16 mouse cellular contexts compared by ENCODE assay signal in the genomic region with DNA sequence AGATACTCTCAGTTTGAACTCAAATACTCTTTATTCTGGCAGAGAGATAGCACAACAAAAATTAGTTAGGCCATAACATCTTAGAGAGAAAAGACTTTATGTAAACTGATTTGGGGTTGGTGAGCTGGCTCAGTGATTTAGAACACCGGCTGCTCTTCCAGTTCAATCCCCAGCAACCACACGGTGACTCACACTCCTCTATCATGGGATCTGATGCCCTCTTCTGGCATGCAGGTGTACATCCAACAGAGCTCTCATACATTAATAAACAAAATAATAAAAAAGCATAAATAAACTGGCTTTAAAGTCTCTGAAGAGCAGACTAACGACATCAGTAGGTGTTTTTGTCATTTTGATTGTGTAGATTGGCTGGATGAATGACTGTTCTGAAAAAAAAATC. TPM values are rescaled to one million over a fixed set of nuclear protein-coding genes. Genes with fewer than 3 reads are reported as not detected.
DNase-seq lines count a peak whose midpoint lies in the region; ATAC-seq and TF ChIP-seq lines count a peak whose summit lies in the region.
"Had no signal": no experiment of that assay in that cellular context is flagged by ENCODE, and none has a peak within 500 bp of the region (broad histone marks: within the 10 kb centered on the region; RNA-seq: fewer than 3 reads in every experiment).

No protein-coding gene starts in this region.

- H3K4me1 ChIP-seq in intestine, postnatal 0 days (replicated peaks; ENCODE audit: control insufficient read depth, insufficient read depth, low read length), result no peaks in the 10 kb centered on the region
- H3K4me1 ChIP-seq in intestine, embryonic 15.5 days (replicated peaks), result no peaks in the 10 kb centered on the region
- H3K4me1 ChIP-seq in liver, postnatal 0 days (ENCODE audit: insufficient read depth), result no peaks in the 10 kb centered on the region
- H3K4me1 ChIP-seq in liver, embryonic 11.5 days (replicated peaks; ENCODE audit: control insufficient read depth, insufficient read depth, low read length), result no peaks in the 10 kb centered on the region
- H3K4me1 ChIP-seq in stomach, postnatal 0 days (replicated peaks; ENCODE audit: control insufficient read depth, insufficient read depth), result no peaks in the 10 kb centered on the region
- H3K4me1 ChIP-seq: forebrain, embryonic 15.5 days; kidney, embryonic 15.5 days; lung, embryonic 15.5 days had no signal

- WGBS in intestine, postnatal 0 days, result 44% methylated on average over 3 of the region's 3 CpGs
- 47% methylated on average over 3 of the region's 3 CpGs for WGBS in intestine, embryonic 15.5 days
- 35% methylated on average over 3 of the region's 3 CpGs for WGBS in liver, postnatal 0 days (ENCODE audit: insufficient replicate concordance)
- WGBS in liver, embryonic 11.5 days, result 53% methylated on average over 3 of the region's 3 CpGs
- WGBS in stomach, postnatal 0 days, result 50% methylated on average over 3 of the region's 3 CpGs

- H3K27me3 ChIP-seq in intestine, postnatal 0 days (replicated peaks; ENCODE audit: control insufficient read depth, insufficient read depth, low read length), result no peaks in the 10 kb centered on the region
- no peaks in the 10 kb centered on the region for H3K27me3 ChIP-seq in intestine, embryonic 15.5 days (replicated peaks)
- no peaks in the 10 kb centered on the region for H3K27me3 ChIP-seq in liver, postnatal 0 days (ENCODE audit: insufficient read depth, low read length)
- no peaks in the 10 kb centered on the region for H3K27me3 ChIP-seq in liver, embryonic 11.5 days (replicated peaks; ENCODE audit: control insufficient read depth, insufficient read depth, low read length)
- no peaks in the 10 kb centered on the region for H3K27me3 ChIP-seq in stomach, postnatal 0 days (ENCODE audit: control insufficient read depth, insufficient read depth, low read length)
- H3K27me3 ChIP-seq: forebrain, embryonic 15.5 days; kidney, embryonic 15.5 days; lung, embryonic 15.5 days had no signal

- DNase-seq in liver, postnatal 0 days, result no peak
- no peak for DNase-seq in liver, embryonic 11.5 days (ENCODE audit: low spot score)
- peak; percentile 45 for DNase-seq in NIH3T3 (ENCODE audit: low read depth)
- DNase-seq in stomach, postnatal 0 days (ENCODE audit: low spot score), result no peak
- no peak for DNase-seq in heart, adult 8-10 months (ENCODE audit: low spot score)
- DNase-seq: cerebellum, adult 2 months; layer of hippocampus, adult 9-11 months; midbrain, embryonic 14.5 days; retina, postnatal 1 day; thymus, adult 18-20 months had no signal

- no peak for ATAC-seq in intestine, postnatal 0 days
- ATAC-seq in intestine, embryonic 15.5 days, result no peak
- ATAC-seq in liver, postnatal 0 days, result no peak
- no peak for ATAC-seq in liver, embryonic 11.5 days (replicated peaks; ENCODE audit: low FRiP score)
- ATAC-seq in stomach, postnatal 0 days (ENCODE audit: low FRiP score, low TSS enrichment), result no peak
- ATAC-seq: CD4-positive, CD25-positive, alpha-beta regulatory T cell, adult 4 months; forebrain, embryonic 15.5 days had no signal

- no peaks in the 10 kb centered on the region for H3K9me3 ChIP-seq in intestine, postnatal 0 days (ENCODE audit: control insufficient read depth)
- no peaks in the 10 kb centered on the region for H3K9me3 ChIP-seq in intestine, embryonic 15.5 days
- no peaks in the 10 kb centered on the region for H3K9me3 ChIP-seq in liver, postnatal 0 days (ENCODE audit: low read length)
- H3K9me3 ChIP-seq in liver, embryonic 11.5 days (ENCODE audit: control insufficient read depth, low read length), result no peaks in the 10 kb centered on the region
- no peaks in the 10 kb centered on the region for H3K9me3 ChIP-seq in stomach, postnatal 0 days (ENCODE audit: control insufficient read depth, low read length)
- H3K9me3 ChIP-seq: forebrain, embryonic 15.5 days; kidney, embryonic 15.5 days; lung, embryonic 15.5 days had no signal

- no peak overlapping the region for H3K27ac ChIP-seq in intestine, postnatal 0 days (ENCODE audit: low read depth, low read length)
- no peak overlapping the region for H3K27ac ChIP-seq in intestine, embryonic 15.5 days
- no peak overlapping the region for H3K27ac ChIP-seq in liver, postnatal 0 days (ENCODE audit: low read depth)
- H3K27ac ChIP-seq in liver, embryonic 11.5 days (ENCODE audit: low read depth, low read length), result no peak overlapping the region
- no peak overlapping the region for H3K27ac ChIP-seq in stomach, postnatal 0 days (replicated peaks)
- H3K27ac ChIP-seq: forebrain, embryonic 15.5 days; kidney, embryonic 15.5 days; lung, embryonic 15.5 days had no signal

- H3K4me2 ChIP-seq in intestine, postnatal 0 days (replicated peaks; ENCODE audit: low read depth), result no peak overlapping the region
- H3K4me2 ChIP-seq in intestine, embryonic 15.5 days (replicated peaks), result no peak overlapping the region
- no peak overlapping the region for H3K4me2 ChIP-seq in liver, postnatal 0 days (ENCODE audit: low read depth, low read length)
- H3K4me2 ChIP-seq in liver, embryonic 11.5 days, result no peak overlapping the region
- H3K4me2 ChIP-seq in stomach, postnatal 0 days (replicated peaks; ENCODE audit: low read depth), result no peak overlapping the region
- H3K4me2 ChIP-seq: forebrain, embryonic 15.5 days; kidney, embryonic 15.5 days; lung, embryonic 15.5 days had no signal

- no peak for TF ChIP-seq EP300 in liver, postnatal 0 days (IDR thresholded peaks at IDR 0.05; ENCODE audit: low read depth)
- TF ChIP-seq EP300 in stomach, postnatal 0 days (optimal IDR thresholded peaks at IDR 0.05), result no peak

- no peaks in the 10 kb centered on the region for H3K36me3 ChIP-seq in intestine, postnatal 0 days (ENCODE audit: control insufficient read depth, insufficient read depth)
- no peaks in the 10 kb centered on the region for H3K36me3 ChIP-seq in intestine, embryonic 15.5 days
- H3K36me3 ChIP-seq in liver, postnatal 0 days (replicated peaks; ENCODE audit: insufficient read depth, low read length), result no peaks in the 10 kb centered on the region
- no peaks in the 10 kb centered on the region for H3K36me3 ChIP-seq in liver, embryonic 11.5 days (ENCODE audit: control insufficient read depth, insufficient read depth, low read length)
- H3K36me3 ChIP-seq in stomach, postnatal 0 days (ENCODE audit: control insufficient read depth, insufficient read depth, low read length), result no peaks in the 10 kb centered on the region

- H3K9ac ChIP-seq in intestine, postnatal 0 days (ENCODE audit: low read depth, low read length), result no peak overlapping the region
- H3K9ac ChIP-seq in intestine, embryonic 15.5 days, result no peak overlapping the region
- no peak overlapping the region for H3K9ac ChIP-seq in liver, postnatal 0 days (replicated peaks)
- no peak overlapping the region for H3K9ac ChIP-seq in liver, embryonic 11.5 days (ENCODE audit: low read depth, low read length)
- no peak overlapping the region for H3K9ac ChIP-seq in stomach, postnatal 0 days (ENCODE audit: low read length)
- H3K9ac ChIP-seq: forebrain, embryonic 15.5 days; kidney, embryonic 15.5 days; lung, embryonic 15.5 days had no signal

- no peak overlapping the region for H3K4me3 ChIP-seq in intestine, postnatal 0 days (ENCODE audit: low read depth, low read length)
- no peak overlapping the region for H3K4me3 ChIP-seq in intestine, embryonic 15.5 days (replicated peaks)
- H3K4me3 ChIP-seq in liver, postnatal 0 days (ENCODE audit: low read depth, low read length), result no peak overlapping the region
- no peak overlapping the region for H3K4me3 ChIP-seq in liver, embryonic 11.5 days (ENCODE audit: low read depth, low read length)
- H3K4me3 ChIP-seq in stomach, postnatal 0 days (ENCODE audit: low read depth, low read length), result no peak overlapping the region
- H3K4me3 ChIP-seq: forebrain, embryonic 15.5 days; kidney, embryonic 15.5 days; lung, embryonic 15.5 days had no signal

- peak; percentile 48 for TF ChIP-seq CTCF in intestine, postnatal 0 days (IDR thresholded peaks at IDR 0.05; ENCODE audit: low read depth)
- peak; percentile 22; the same call in 1 of the 2 replicates for TF ChIP-seq CTCF in liver, postnatal 0 days (IDR thresholded peaks at IDR 0.05; ENCODE audit: low read depth)
- TF ChIP-seq CTCF in stomach, postnatal 0 days (IDR thresholded peaks at IDR 0.05; ENCODE audit: low read depth), result peak; percentile 42; the same call in 1 of the 2 replicates

RNA-seq across cellular contexts. Expression of a gene that starts 21.8 kb away (rescaled TPM):
- 4.4 and 5.0 TPM in 2 replicates for polyA plus RNA-seq in intestine, postnatal 0 days (2015; fragmentation: Nextera tagmentation; extraction: Ambion mirVana)
- 25.8 and 30.9 TPM in 2 replicates for polyA plus RNA-seq in intestine, embryonic 15.5 days (2015; fragmentation: Nextera tagmentation; extraction: Ambion mirVana)
- polyA plus RNA-seq in liver, postnatal 0 days (2015; fragmentation: Nextera tagmentation; extraction: Ambion mirVana), result 0.89 and 1.2 TPM in 2 replicates
- polyA plus RNA-seq in liver, embryonic 11.5 days (2014; fragmentation: Nextera tagmentation; extraction: Ambion mirVana), result 13.9 and 18.2 TPM in 2 replicates
- polyA plus RNA-seq in stomach, postnatal 0 days (2015; fragmentation: Nextera tagmentation; extraction: Ambion mirVana), result 7.6 and 10.0 TPM in 2 replicates
- 10 to 100 TPM in 1 of 4 experiments, 1 to 10 TPM in 3; 4.1 to 14.0 (median 7.9) TPM for total RNA-seq in heart, adult 8-10 months (2022)
